Mouse (Mus musculus): ENCODE data around the gene Rgl1. TPM values are rescaled to one million over a fixed set of nuclear protein-coding genes. Genes with fewer than 3 reads are reported as not detected.

Rgl1 gene
- polyA plus RNA-seq, 2 experiments = 28.5 to 40.5 TPM

DNA sequence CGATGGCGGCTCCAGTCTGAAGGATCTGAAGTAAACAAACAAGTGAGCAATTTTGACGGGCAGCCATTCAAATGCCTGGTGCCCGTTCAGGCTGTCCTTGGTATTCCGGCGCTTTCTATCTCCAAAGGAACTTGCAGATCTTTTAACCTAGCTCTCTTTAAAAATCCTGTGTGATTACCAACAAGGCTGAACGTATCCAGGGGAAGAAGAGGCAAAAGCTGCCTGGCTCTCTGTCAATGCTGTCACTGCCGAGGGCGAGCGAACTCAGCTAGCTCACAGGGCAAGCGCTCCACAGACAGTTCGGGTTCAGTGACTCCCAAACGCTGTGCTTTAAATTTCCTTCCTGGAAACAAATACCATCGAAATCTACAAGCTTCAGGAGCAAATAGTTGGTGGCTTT, 158.4 kb downstream of the Rgl1 start:
- Histone ChIP-seq H3K9me3 (ENCODE audit: control insufficient read depth, low read length) (no peaks in the 10 kb centered on the region), H3K27me3 (ENCODE audit: control insufficient read depth, insufficient read depth, low read length) (no peaks in the 10 kb centered on the region), H3K4me1 (ENCODE audit: control insufficient read depth, insufficient read depth, low read length) (peaks cover 28% of the 10 kb centered on the region), H3K27ac (replicated peaks; ENCODE audit: low read depth, low read length) (no peak overlapping the region), H3K9ac (ENCODE audit: low read depth, low read length, severe bottlenecking) (no peak overlapping the region), H3K4me2 (replicated peaks; ENCODE audit: low read depth, low read length, severe bottlenecking) (no peak overlapping the region), H3K4me3 (replicated peaks; ENCODE audit: low read length) (no peak overlapping the region), H3K36me3 (ENCODE audit: control insufficient read depth, insufficient read depth, low read length) (peaks cover 10% of the 10 kb centered on the region)
- TF ChIP-seq POLR2A (IDR thresholded peaks at IDR 0.05; ENCODE audit: borderline replicate concordance, extremely low read depth, insufficient read depth, insufficient read length) = no peak
- no peak for DNase-seq (ENCODE audit: low spot score)
- no peak for ATAC-seq (ENCODE audit: low FRiP score, low read depth)
- 66% methylated on average over 14 of the region's 14 CpGs for WGBS

DNA sequence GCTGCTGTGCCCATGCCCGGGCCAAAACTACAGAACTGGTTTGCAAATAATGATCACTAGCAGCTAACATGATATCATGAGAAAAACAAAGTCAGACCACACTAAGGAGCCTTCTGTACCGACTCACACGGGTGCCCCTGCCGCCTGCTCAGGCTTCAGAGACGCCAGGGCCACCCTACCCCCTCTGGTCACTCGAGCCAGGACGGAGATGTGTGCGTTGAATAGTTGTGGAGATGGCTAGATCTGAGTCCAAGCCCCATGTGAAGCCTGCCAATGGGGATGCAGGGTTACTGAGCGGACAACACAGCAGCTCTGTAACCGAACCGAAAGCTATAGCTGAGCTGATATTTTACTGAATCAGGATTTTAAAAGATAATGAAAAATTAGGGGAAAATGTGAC, 159.4 kb downstream of the Rgl1 start:
- no peaks in the 10 kb centered on the region for H3K9me3 ChIP-seq (ENCODE audit: control insufficient read depth, low read length)
- no peak overlapping the region for H3K27ac ChIP-seq (replicated peaks; ENCODE audit: low read depth, low read length)
- no peak overlapping the region for H3K9ac ChIP-seq (ENCODE audit: low read depth, low read length, severe bottlenecking)
- H3K27me3 ChIP-seq (ENCODE audit: control insufficient read depth, insufficient read depth, low read length) = no peaks in the 10 kb centered on the region
- H3K4me2 ChIP-seq (replicated peaks; ENCODE audit: low read depth, low read length, severe bottlenecking) = no peak overlapping the region
- WGBS = 88% methylated on average over 11 of the region's 11 CpGs
- ATAC-seq (ENCODE audit: low FRiP score, low read depth) = no peak
- H3K36me3 ChIP-seq (ENCODE audit: control insufficient read depth, insufficient read depth, low read length) = peaks cover 3% of the 10 kb centered on the region
- no peak overlapping the region for H3K4me3 ChIP-seq (replicated peaks; ENCODE audit: low read length)
- TF ChIP-seq POLR2A (IDR thresholded peaks at IDR 0.05; ENCODE audit: borderline replicate concordance, extremely low read depth, insufficient read depth, insufficient read length) = no peak
- H3K4me1 ChIP-seq (ENCODE audit: control insufficient read depth, insufficient read depth, low read length) = peaks cover 28% of the 10 kb centered on the region
- no peak for DNase-seq (ENCODE audit: low spot score)

DNA sequence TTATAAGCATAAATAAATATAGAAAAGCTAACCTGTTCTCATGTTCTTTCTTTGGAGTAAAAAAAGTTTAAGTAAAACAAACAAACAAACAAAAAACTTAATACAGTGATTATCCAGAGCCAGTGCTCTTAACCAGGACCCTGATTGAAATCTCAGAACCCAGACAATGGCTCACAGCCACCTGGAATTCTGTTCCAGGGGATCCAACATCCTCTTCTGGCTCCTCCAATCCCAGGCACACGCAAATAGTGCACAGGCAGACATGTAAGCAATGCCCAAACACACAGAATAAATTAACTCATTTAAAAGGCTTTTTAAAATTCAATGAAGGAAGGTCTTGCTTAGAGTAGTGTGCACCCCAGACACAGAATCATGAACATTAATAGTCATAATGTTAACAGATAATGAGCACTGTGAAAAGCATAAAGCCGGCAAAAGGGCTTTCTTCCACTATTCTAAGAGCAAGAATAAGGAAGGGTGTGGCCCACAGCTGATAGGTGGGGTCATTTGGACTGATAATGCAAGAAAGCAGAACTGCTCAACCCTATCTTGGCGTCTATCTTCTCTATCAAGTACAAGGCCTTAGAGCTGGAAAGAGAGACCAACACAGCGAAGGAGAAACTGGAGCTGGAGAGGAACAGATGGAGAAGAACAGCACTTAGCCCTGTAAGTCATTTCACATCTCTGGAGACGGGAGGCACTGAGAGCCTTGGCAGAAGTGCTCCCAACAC, 160.1 kb downstream of the Rgl1 start:
- no peaks in the 10 kb centered on the region for H3K9me3 ChIP-seq (ENCODE audit: control insufficient read depth, low read length)
- DNase-seq (ENCODE audit: low spot score) (no peak), ATAC-seq (ENCODE audit: low FRiP score, low read depth) (no peak)
- no peak overlapping the region for H3K4me3 ChIP-seq (replicated peaks; ENCODE audit: low read length)
- H3K4me1 ChIP-seq (ENCODE audit: control insufficient read depth, insufficient read depth, low read length) = peaks cover 25% of the 10 kb centered on the region
- no peaks in the 10 kb centered on the region for H3K27me3 ChIP-seq (ENCODE audit: control insufficient read depth, insufficient read depth, low read length)
- no peak for TF ChIP-seq POLR2A (IDR thresholded peaks at IDR 0.05; ENCODE audit: borderline replicate concordance, extremely low read depth, insufficient read depth, insufficient read length)
- H3K9ac ChIP-seq (ENCODE audit: low read depth, low read length, severe bottlenecking) = no peak overlapping the region
- peaks cover 3% of the 10 kb centered on the region for H3K36me3 ChIP-seq (ENCODE audit: control insufficient read depth, insufficient read depth, low read length)
- H3K4me2 ChIP-seq (replicated peaks; ENCODE audit: low read depth, low read length, severe bottlenecking) = no peak overlapping the region
- no peak overlapping the region for H3K27ac ChIP-seq (replicated peaks; ENCODE audit: low read depth, low read length)
- 88% methylated on average over 5 of the region's 5 CpGs for WGBS

DNA sequence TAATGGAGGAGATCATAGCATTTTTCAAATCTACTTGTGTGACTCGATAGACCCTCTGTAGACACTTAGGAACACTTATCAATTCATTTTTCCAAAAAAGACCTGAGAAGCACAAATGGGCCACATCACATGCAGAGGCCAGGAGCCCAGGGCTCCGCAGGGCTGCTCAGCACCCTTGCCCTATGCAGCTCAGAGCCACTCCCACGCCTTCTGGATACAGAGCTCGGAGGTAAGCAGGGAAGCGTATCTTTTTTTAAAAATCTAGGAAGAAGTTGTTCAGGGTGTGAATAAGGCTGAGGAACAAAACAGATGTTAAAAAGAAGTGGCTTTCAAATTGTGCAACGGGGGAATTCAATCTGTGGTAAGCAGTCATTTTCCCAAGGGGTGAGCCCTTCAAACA, 162.0 kb downstream of the Rgl1 start:
- Histone ChIP-seq H3K27ac (replicated peaks; ENCODE audit: low read depth, low read length) (no peak overlapping the region), H3K4me3 (replicated peaks; ENCODE audit: low read length) (no peak overlapping the region), H3K27me3 (ENCODE audit: control insufficient read depth, insufficient read depth, low read length) (no peaks in the 10 kb centered on the region), H3K36me3 (ENCODE audit: control insufficient read depth, insufficient read depth, low read length) (peaks cover 3% of the 10 kb centered on the region), H3K9ac (ENCODE audit: low read depth, low read length, severe bottlenecking) (no peak overlapping the region), H3K4me1 (ENCODE audit: control insufficient read depth, insufficient read depth, low read length) (peaks cover 16% of the 10 kb centered on the region), H3K4me2 (replicated peaks; ENCODE audit: low read depth, low read length, severe bottlenecking) (no peak overlapping the region), H3K9me3 (ENCODE audit: control insufficient read depth, low read length) (no peaks in the 10 kb centered on the region)
- TF ChIP-seq POLR2A (IDR thresholded peaks at IDR 0.05; ENCODE audit: borderline replicate concordance, extremely low read depth, insufficient read depth, insufficient read length) = no peak
- 79% methylated on average over 6 of the region's 6 CpGs for WGBS
- DNase-seq (ENCODE audit: low spot score) = no peak
- ATAC-seq (ENCODE audit: low FRiP score, low read depth) = no peak

DNA sequence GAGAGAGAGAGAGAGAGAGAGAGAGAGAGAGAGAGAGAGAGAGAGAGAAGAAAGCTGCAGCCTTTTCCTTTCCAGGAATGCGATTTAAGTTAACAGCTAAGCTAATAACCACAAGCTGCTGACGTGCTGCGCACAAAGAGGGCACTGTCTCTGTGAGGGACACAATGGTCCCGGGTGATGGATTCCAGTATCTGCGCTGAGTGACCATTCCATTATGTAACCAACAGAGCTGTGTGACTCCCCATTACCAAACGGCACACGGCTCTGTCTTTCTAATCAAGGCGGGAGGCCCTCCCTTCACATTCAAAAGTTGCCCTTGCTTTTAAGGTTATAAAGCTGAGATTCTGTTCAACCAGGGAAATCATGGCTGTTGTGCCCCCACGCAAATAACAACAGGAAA, 162.5 kb downstream of the Rgl1 start:
- no peak overlapping the region for H3K4me2 ChIP-seq (replicated peaks; ENCODE audit: low read depth, low read length, severe bottlenecking)
- peaks cover 11% of the 10 kb centered on the region for H3K4me1 ChIP-seq (ENCODE audit: control insufficient read depth, insufficient read depth, low read length)
- no peak for DNase-seq (ENCODE audit: low spot score)
- 77% methylated on average over 9 of the region's 9 CpGs for WGBS
- ATAC-seq (ENCODE audit: low FRiP score, low read depth) = no peak
- no peaks in the 10 kb centered on the region for H3K9me3 ChIP-seq (ENCODE audit: control insufficient read depth, low read length)
- H3K27me3 ChIP-seq (ENCODE audit: control insufficient read depth, insufficient read depth, low read length) = no peaks in the 10 kb centered on the region
- no peak overlapping the region for H3K9ac ChIP-seq (ENCODE audit: low read depth, low read length, severe bottlenecking)
- H3K27ac ChIP-seq (replicated peaks; ENCODE audit: low read depth, low read length) = no peak overlapping the region
- no peak overlapping the region for H3K4me3 ChIP-seq (replicated peaks; ENCODE audit: low read length)
- no peak for TF ChIP-seq POLR2A (IDR thresholded peaks at IDR 0.05; ENCODE audit: borderline replicate concordance, extremely low read depth, insufficient read depth, insufficient read length)
- peaks cover 3% of the 10 kb centered on the region for H3K36me3 ChIP-seq (ENCODE audit: control insufficient read depth, insufficient read depth, low read length)

Data from limb, embryonic 14.5 days (tissue).